Mouse (Mus musculus): ENCODE measurements around the gene Ciita. TPM values are rescaled to one million over a fixed set of nuclear protein-coding genes. Genes with fewer than 3 reads are reported as not detected.

The Ciita gene
- under 1 TPM in 1 of 2 experiments, not detected in 1; 0.08 TPM for total RNA-seq (2021)
- long read RNA-seq = 0 reads

DNA sequence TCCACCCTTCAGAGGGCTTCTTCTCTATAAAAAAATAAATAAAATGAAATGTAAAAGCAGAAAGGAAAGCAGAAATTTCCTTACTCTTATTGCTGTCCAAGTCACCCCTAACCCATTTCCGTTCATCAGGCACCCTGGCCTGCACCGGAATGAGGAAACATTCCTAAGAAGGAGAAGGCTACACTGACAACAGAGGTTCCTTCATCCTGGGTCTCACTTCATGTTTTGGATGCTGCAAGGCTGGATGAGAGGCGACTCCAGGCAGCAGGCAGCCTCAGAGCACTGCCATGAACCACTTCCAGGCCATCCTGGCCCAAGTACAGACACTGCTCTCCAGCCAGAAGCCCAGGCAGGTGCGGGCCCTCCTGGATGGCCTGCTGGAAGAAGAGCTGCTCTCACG, at the start of gene Ciita:
Gene Ciita, plus strand, starts transcription at position 203 of the 400 bp plus-strand sequence.
- DNase-seq (ENCODE audit: low spot score in 2 of 2) = no peak

DNA sequence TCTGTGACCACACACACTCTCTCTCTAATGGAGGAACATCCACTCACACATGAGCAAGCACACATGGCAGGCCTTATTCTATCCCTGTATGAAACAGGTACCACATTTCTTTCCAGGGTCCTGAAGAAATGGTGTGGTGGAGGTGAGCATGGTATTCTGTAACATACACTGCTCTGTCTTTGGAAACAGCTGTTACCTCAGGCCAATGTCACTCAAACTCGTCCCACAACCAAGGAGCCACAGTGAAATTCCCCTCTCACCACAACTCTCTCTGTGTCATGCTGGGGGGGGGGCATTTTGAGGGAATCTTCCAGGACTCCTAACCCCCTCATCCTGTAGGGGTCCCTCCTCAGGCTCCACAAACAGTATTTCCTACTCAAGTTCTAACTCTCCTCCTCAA, 47.9 kb upstream of the Ciita start:
- no peak for DNase-seq (ENCODE audit: low spot score in 2 of 2)

DNA sequence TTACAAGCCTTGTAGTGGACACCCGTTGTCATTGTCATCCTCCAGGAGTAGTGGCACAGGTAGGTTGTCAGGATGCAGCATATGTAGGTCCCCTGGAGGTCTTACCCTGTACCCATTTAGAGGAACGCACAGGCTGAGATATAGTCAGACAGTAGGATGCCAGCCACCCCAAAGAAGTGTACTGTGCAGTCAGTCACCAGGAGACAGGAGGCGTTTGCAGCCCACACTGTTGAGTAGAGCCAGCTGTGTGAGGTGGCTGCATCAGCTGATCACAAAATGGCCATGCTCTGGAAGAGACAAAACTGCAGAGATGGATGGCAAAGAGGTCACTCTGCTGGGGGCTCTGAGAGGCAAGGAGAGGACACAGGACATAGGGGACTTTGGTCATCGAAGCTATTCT, 47.5 kb upstream of the Ciita start:
- DNase-seq (ENCODE audit: low spot score in 2 of 2) = peak in 1 of 2 experiments; percentile 33

DNA sequence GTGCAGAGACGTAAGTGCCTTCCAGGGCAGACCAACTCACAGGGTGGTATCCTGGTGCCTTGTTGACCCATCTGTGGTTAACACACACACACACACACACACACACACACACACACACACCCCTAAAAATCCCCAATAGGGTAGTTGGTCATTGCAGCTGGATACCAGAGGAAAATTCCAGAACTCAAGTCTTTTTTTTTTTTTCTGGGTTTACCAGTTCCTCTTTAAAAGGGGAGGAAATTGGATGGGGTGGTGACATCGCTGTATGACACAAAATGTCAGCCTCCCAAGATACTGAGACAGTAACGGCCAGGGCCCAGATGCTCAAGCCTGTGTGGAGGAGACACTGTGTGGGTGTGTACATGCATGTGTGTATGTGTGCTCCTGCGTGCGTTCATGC, 46.5 kb upstream of the Ciita start:
- DNase-seq (ENCODE audit: low spot score in 2 of 2) = no peak

DNA sequence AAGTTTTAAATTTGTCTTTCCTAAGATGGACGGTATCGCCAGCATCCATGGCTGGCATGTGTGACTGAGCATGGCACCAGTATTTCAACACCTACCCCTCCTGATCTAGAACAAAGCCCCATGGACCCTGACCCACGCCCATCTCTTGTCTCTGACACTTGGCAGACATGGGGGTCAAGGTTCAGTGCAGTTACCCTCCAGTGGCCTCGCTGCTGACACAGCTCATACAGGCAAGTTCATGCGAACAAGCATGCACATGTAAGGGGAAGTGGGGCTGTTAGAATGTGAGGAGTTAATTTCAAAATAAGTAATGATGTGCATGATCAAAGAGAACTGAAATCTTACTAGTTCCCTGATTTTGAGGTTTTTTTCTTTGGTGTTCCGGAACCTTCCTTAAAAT, 43.7 kb upstream of the Ciita start:
- no peak for DNase-seq (ENCODE audit: low spot score in 2 of 2)

DNA sequence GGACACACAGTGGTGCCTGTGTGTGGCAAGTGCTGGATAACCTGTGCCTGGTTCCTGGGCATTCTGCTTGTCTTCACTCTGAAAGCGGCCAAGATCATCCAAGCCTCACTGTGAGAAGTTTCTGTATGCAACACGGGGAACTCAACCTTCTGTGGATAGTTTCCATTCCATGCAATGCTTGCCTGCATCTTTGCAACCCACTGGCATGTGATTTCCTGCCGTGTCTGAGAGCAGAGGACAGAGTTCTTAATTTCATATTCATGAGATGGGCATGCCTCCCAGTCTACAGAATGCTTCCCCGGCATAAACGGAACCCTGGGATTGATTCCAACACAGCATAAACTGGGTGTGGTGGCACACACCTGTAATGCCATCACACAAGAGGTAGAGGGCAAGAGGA, 41.8 kb upstream of the Ciita start:
- DNase-seq (ENCODE audit: low spot score in 2 of 2) = no peak

DNA sequence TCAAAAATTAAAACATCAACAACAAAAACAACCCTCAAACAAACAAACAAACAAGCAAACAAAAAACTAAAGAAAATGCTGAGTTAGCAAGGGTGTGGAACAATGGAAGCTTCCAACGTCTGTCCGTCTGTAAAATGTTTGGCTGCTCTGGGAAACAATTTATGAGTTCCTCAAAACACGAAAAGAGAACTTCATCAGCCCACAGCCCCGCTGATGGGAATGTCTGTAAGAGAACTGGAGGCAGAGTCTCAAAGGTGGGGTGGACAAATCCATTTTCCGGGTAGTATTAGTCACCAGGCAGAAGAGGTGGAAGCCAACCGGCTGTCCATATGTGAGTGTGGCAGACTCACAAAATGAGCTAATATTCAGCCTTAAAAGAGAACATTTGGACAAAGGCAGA, 38.5 kb upstream of the Ciita start:
- DNase-seq (ENCODE audit: low spot score in 2 of 2) = no peak

DNA sequence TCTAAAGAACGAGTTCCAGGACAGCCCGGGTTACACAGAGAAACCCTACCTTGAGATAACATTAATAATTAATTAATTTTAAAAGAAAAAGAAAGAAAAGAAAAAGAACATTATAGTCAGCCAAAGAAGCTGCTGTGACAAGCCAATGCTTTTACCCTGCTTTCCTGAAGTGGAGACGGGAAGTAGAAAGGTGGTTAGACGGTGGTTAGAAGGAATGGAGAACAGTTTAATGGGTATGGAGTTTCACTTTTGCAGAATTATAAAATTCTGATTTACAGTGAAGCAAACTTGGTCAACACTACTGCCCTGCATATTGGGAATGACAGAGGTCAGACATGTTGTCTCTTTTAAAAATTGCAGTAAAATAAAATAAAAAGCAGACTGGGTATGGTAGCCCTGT, 38.1 kb upstream of the Ciita start:
- DNase-seq (ENCODE audit: low spot score in 2 of 2) = no peak

DNA sequence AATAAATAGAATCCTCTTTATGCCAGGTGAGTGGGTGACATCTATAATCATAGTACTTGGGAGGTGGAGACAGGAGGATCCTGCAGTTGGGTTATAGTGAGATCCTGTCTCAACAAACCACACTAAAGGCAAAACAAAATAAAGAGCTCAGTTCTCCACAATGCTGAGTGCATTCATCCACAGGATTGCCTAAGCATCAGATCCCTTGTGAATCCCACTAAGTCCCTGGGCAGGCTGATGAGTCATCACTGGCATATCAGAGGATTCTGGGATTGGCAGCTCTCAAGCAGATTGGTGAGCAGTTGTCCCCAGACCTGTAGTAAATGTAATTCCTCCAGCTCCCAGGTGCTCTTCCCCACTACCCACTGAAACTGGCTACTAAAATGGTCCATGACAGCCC, 36.1 kb upstream of the Ciita start:
- peak in 1 of 2 experiments; percentile 47 for DNase-seq (ENCODE audit: low spot score in 2 of 2)

DNA sequence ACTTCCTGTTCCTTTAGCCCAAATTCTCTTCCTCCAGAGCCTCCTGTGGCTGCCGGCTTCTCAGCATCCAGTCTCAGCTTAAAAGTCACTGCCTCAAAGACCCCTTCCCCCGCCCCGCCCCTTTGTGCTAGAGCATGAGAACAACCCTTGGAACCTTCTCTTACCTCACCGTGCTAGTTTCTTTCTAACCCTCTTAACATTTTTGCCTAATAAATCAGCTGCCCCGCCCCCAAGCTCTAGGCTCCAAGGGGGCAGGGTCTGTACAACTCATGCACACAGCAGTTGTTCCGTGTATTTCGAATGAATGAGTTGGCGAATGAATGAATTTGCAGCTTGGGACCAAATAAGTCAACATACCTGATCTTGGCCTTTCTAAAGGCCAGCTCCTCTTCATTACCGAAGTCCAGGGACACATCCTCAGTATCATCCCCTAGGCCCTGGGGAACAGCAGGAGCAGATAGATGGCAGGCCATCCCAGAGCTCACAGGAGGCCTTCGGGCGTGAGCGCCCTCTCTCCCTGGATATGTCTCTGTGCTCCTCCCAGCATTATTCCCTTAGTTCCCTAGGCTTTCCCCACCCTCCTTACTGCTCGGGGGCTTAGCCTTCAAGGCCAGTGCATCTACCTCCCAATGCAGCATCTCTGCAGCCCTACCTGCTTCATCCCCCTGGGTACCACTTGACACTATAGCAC, 33.1 kb upstream of the Ciita start:
- no peak for DNase-seq (ENCODE audit: low spot score in 2 of 2)

DNA sequence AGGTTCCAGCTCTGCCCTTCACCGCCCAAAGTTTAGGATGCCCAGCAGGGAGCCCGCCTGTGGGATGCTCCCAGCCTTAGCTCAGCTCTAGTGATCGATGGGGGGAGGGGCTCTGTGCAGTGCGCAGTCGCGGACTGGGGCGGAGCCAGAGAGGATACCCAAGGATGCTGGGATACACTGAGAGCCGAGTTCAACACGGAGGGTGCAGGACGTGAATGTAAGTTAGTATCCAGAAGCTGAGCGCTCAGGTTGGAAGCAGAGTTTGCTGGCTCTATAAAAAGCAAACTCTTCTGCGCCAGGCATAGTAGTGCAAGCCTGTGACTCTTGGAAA, 32.6 kb upstream of the Ciita start, which contains the start of gene Tvp23a:
Gene Tvp23a, minus strand, starts transcription at position 99 of the 331 bp plus-strand sequence.
- DNase-seq (ENCODE audit: low spot score in 2 of 2) = peak; percentile 85 to 95

DNA sequence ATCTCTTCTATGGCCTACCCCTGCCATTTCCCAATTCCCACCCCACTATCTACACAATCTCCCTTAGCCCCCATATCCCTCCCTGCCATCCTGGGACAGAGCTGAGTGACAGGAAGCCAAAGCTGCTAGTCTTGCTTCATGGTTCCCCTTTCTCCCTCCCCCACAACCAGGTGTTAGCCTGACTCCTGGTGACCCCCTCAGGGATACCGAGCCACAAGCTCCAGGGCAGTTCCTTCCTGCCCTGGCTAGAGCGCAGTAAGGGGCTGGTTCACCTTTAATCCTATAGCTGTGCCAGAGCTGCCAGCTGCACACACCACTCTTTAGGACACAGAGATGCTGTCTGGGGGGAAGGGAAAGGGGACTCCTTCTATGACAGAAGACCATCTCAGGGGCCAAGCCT, 32.1 kb upstream of the Ciita start:
- DNase-seq (ENCODE audit: low spot score in 2 of 2) = no peak

DNA sequence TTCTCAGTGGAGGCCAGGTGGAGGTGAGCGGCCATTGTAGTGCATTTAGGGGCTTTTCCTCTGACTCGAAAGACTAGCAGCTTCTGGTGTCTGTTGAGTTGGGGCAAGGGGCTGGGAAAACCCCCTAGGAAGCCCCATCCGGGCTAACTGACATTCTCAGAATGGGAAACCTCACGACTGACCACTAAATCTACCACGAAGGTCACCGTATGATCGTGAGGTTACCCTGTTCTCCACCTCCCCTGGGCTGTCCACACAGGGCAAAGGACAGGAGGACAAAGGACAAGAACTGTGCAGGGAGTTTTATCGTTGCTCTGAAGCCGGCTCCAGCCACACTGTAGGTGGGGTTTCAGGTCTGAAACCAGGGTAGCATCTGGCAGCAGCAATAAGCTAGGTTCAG, 30.9 kb upstream of the Ciita start:
- no peak for DNase-seq (ENCODE audit: low spot score in 2 of 2)

DNA sequence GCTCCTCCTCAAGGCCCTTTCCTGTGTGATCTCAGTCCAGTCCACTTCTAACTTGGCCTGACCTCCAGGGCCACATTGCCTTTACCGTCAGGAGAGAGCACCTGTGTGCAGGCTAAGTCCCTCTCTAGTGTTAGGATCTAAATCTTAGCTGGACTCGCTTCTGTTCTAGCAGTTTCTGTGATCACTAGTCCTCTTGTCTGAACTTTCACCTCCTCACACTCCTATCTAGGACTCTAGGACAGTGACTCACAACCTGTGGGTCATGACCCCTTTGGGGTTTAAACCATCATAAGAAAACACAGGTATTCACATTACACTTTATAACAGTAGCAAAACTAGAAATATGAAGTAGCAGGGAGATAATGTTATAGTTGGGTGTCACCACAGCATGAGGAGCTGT, 28.0 kb upstream of the Ciita start:
- DNase-seq (ENCODE audit: low spot score in 2 of 2) = no peak

DNA sequence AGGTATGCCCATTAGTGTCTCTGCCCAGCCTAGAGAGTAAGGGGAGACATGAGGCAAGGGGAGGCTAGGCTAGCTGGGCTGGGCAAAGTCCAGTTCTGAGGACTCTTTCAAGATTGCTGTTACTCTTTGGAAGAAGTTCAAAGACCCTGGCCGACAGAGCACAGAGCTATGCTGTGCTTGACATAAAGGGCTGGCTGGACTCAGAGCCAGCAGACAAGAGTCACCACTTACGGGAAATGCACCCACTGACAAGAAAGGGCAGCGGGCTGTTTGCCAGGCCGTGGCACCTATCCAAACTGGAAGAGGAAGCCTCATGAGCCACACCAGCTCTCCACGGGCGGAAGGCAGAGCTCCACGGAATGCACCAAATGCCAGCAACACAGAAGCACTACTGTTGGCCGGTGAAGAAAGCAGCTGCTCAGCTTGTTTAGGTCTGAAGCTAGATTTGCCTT, 27.4 kb upstream of the Ciita start:
- peak in 1 of 2 experiments; percentile 56 for DNase-seq (ENCODE audit: low spot score in 2 of 2)

DNA sequence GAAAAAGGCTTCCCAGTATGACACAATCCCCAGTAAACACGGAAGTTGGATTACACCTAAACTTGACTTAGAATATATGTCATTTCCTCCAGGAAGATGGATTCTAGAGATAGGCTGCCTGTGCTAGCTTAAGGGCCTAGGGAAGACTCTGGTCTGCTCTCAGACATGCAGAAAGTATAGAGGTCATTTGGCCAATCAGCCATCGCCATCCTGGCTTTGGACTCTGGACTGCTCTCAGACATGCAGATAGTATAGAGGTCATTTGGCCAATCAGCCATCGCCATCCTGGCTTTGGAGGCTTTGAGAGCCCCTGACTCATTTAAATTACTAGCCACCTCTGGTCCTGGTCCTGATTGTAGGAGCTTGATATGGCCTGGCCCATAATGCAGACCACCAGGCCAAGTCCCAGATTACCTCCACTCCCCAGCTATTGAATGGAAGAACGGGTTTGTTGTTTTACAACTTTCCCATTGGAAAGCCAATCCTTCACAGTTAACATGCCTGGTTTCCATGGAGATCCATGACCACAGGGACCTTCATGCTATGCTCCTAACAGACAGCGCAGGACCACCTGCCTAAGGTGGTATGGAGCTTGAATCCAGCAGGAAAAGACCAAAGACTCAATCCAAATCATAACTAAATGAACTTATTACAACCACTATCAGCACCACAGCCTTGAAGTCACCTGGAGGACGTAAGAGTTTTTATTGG, 25.8 kb upstream of the Ciita start:
- DNase-seq (ENCODE audit: low spot score in 2 of 2) = no peak

DNA sequence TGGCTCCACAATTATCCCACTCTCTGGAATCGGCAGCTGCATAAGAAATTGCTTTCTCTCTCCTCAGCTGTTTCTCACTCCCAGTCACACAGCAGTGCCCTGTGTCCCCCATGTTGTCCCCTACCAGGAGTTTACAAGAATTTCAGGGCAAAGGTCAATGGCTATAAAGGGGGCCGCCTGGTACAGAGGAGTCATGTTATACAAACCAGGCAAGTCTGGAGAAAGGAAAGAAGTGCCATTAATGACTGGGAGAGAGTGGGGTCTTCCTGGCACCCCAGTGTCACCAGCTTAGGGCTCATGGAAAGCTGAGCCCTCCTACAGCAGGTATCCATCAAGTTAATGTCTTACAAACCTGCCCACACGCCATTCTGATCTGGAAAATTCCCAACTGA, 25.3 kb upstream of the Ciita start:
- DNase-seq (ENCODE audit: low spot score in 2 of 2) = no peak

DNA sequence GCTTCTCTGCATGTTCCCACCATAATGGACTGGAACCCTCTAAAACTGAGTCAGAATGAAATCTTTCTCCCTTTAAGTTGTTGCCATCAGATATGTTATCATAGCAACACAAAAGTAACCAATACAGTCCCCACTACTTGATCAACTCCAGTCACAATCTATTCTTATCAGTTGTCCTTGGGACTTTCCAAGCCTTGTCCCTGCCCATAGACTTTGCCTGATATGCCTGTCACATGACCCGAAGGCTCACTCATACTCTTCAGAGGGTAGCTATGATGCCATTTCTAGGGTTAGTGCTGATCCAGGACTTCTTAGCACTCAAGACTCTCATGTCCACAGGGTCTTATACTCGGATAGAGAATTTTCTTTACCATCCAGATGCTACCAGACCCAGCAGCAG, 19.7 kb upstream of the Ciita start:
- DNase-seq (ENCODE audit: low spot score in 2 of 2) = no peak

DNA sequence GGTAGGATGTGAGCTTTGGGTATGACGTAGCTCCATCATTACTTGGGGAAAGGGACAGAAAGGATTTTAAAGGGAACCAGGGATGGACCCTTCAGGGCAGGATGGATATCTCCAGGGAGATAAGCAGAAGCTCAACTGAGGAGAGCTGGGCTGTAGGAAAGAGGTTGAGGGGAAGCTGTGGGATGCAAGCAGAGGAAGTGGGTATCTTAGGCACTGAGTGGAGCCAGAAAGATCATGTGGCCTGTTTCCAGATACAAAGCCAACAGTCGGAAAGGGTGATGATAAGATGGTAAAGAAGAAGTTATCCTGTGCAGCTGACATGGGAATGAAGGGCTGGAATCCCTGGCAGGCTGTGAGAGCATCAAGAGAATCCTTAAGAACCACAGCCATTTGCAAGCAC, 18.7 kb upstream of the Ciita start:
- no peak for DNase-seq (ENCODE audit: low spot score in 2 of 2)

DNA sequence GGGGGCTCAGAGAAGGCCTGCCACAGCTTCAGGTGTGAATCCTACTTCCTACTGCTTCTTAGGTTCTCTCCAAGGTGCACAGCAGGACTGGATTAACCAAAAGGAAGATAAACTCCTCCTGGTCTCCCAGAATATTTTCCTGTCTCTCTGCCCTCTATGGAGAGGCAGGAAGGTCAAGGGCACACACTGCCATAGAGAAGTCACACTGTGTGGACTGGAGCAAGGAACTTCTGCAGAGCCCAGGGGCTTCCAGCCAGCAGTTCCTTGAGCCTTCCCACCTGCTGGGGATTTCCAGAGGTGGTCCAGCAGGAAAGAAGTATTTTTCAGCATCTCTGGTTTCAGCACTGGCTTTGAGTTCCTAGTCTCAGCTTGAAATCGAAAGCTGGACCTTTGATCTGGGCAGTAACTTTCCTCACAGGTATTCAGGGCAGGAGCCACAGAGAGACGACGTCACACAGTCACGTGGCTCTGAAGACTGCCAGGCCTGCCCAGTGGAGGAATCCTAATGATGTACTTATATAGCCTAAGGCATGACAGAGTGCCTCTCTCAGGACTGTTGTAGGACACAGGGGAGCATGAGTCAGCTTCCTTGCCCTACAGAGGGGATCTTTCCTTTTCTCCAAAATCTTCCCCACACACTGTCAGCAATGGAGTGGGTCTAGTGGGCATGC, 14.7 kb upstream of the Ciita start:
- no peak for DNase-seq (ENCODE audit: low spot score in 2 of 2)

DNA sequence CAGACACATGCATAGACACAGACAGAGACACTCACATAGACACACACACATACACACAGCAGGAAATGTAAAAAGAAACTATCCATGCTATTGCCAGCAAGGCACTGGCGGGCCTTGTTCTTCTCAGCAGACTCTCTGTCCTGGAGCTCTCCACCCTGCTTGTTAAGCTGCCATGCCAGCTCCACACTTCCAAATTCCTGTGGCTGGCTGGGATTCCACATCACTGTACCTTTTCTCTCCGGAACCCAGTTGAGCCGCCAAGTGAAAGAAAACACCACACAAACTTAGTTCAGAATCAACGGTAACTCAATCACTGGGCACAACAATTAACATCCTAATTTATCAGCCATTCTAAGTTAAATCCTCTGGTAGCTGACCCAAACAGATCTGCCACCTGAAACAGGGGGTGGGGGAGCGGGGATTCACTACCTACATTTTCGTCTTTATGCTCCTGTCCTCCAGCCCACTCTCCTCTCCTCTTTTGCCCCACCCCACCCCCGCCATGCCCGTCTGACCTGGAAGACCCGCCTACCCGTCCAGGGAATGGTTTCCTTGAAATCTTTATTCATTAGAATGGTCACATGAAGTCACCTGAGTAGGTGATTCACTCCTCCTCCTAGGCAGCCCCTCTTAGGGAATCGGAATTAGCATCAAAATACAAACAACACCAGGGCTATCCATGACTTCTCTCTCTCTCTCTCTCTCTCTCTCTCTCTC, 12.3 kb upstream of the Ciita start:
- DNase-seq (ENCODE audit: low spot score in 2 of 2) = no peak

DNA sequence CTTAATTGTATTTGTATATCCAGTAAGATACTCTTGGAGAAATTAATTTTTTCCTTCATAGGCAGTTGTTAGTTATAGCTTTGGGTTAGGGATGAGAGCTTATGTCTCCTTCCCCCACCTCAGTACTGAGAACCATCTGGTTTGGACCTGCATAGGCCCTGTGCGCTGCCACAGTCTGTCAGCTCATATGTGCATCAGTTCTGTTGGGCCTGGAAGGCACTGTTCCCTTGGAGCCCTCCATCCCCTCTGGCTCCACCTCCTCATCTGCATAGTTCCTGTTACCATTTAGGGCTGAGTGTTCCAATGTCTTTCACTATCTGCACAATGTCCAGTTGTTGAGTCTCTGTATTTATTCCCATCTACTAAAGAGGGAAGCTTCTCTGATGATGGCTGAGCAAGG, 11.7 kb upstream of the Ciita start:
- peak; percentile 77 to 89 for DNase-seq (ENCODE audit: low spot score in 2 of 2)
